Mouse (Mus musculus) forebrain, embryonic 10.5 days (tissue): ENCODE data around the gene Rnf38. TPM values are rescaled to one million over a fixed set of nuclear protein-coding genes. Genes with fewer than 3 reads are reported as not detected.
A peak's percentile ranks its signal among the peaks of the same experiment; 100 is the strongest.

Source experiments
- DNase-seq: peaks from one replicate; pipeline ENCODE4 v3.0.0-alpha.2; 2017; ENCODE audit warnings: low spot score; ENCODE audit errors: extremely low spot score
- H3K27ac ChIP-seq: fragments of 300-500 bp; sonication (generic); 2 replicates; pipeline ENCODE4 v1.5.1; 2016; ENCODE audit warnings: mild to moderate bottlenecking
- H3K27me3 ChIP-seq: fragments of 300-500 bp; sonication (generic); 2 replicates; pipeline ENCODE4 v1.6.1; 2016; ENCODE audit warnings: mild to moderate bottlenecking; ENCODE audit not compliant: poor library complexity, severe bottlenecking
- H3K36me3 ChIP-seq: fragments of 300-500 bp; sonication (generic); replicated peaks from 2 replicates; pipeline ENCODE4 v1.6.1; 2016; ENCODE audit warnings: mild to moderate bottlenecking, moderate library complexity
- H3K4me1 ChIP-seq: fragments of 300-500 bp; sonication (generic); 2 replicates; pipeline ENCODE4 v1.6.1; 2016
- H3K4me3 ChIP-seq: fragments of 300-500 bp; sonication (generic); 2 replicates; pipeline ENCODE4 v1.5.1; 2016; ENCODE audit warnings: mild to moderate bottlenecking, moderate library complexity
- H3K9me3 ChIP-seq: fragments of 300-500 bp; sonication (generic); 2 replicates; pipeline ENCODE4 v1.6.1; 2016; ENCODE audit warnings: mild to moderate bottlenecking, moderate library complexity
- WGBS: fragments of 180-500 bp; shearing (Covaris S2); methylation state at CpG from one replicate; pipeline ENCODE4 v1.1.7; 2016; 5-methylcytosine and 5-hydroxymethylcytosine counted together
- polyA plus RNA-seq: library from polyadenylated mRNA; unstranded; fragments of >200 nt; fragmentation: Nextera tagmentation; extraction: Ambion mirVana; gene quantifications from 2 replicates; pipeline ENCODE4 v1.2.1, GENCODE M21; 2016

Rnf38 gene
- polyA plus RNA-seq, 1 experiment from 2014 or later, result 34.2 TPM

- peak; percentile 73 for DNase-seq
These were observed 13.7 kb upstream of the Rnf38 start for GRCm38 (mm10) chr4:44247051-44247939.

GRCm38 (mm10) chr4:44246285-44246684 is 12.7 kb upstream of the Rnf38 start:
- Histone ChIP-seq H3K27ac (no peak overlapping the region), H3K27me3 (0 out of 2 replicates have a peak, but pooled peaks cover under 1% of the 10 kb centered on the region), H3K4me1 (peaks cover 29% of the 10 kb centered on the region), H3K36me3 (no peaks in the 10 kb centered on the region), H3K9me3 (no peaks in the 10 kb centered on the region), H3K4me3 (no peak overlapping the region)
- no peak for DNase-seq
- 87% methylated on average over 4 of the region's 4 CpGs for WGBS

More at GRCm38 (mm10) chr4:44247051-44247939, 13.7 kb upstream of the Rnf38 start:
- Histone ChIP-seq H3K27ac (peak overlapping the region; percentile 80), H3K4me3 (peak overlapping the region; percentile 33), H3K9me3 (no peaks in the 10 kb centered on the region), H3K27me3 (peaks cover 11% of the 10 kb centered on the region), H3K36me3 (no peaks in the 10 kb centered on the region), H3K4me1 (peaks cover 38% of the 10 kb centered on the region)
- 11% methylated on average over 18 of the region's 18 CpGs for WGBS

GRCm38 (mm10) chr4:44241638-44242037 is 8.0 kb upstream of the Rnf38 start:
- 81% methylated on average over 4 of the region's 4 CpGs for WGBS
- H3K4me3 ChIP-seq, result no peak overlapping the region
- no peak for DNase-seq
- H3K36me3 ChIP-seq, result no peaks in the 10 kb centered on the region
- H3K27ac ChIP-seq, result no peak overlapping the region
- no peaks in the 10 kb centered on the region for H3K4me1 ChIP-seq
- H3K9me3 ChIP-seq, result no peaks in the 10 kb centered on the region
- H3K27me3 ChIP-seq, result no peaks in the 10 kb centered on the region

- WGBS, result 46% methylated on average over 2 of the region's 2 CpGs
These were observed 2.4 kb upstream of the Rnf38 start for GRCm38 (mm10) chr4:44235946-44236345.

GRCm38 (mm10) chr4:44234004-44234866 is 646 bp upstream of the Rnf38 start:
- Histone ChIP-seq H3K36me3 (no peaks in the 10 kb centered on the region), H3K9me3 (no peaks in the 10 kb centered on the region), H3K4me3 (peak overlapping the region; percentile 77), H3K4me1 (peaks cover 43% of the 10 kb centered on the region), H3K27ac (peak overlapping the region; percentile 93), H3K27me3 (no peaks in the 10 kb centered on the region)
- under 1% methylated on average over 41 of the region's 62 CpGs for WGBS
- DNase-seq, result peak; percentile 78

More at GRCm38 (mm10) chr4:44235946-44236345, 2.4 kb upstream of the Rnf38 start:
- H3K27me3 ChIP-seq, result no peaks in the 10 kb centered on the region
- H3K27ac ChIP-seq, result no peak overlapping the region
- no peaks in the 10 kb centered on the region for H3K9me3 ChIP-seq
- H3K36me3 ChIP-seq, result no peaks in the 10 kb centered on the region
- H3K4me3 ChIP-seq, result no peak overlapping the region
- peaks cover 39% of the 10 kb centered on the region for H3K4me1 ChIP-seq
- no peak for DNase-seq

GRCm38 (mm10) chr4:44232771-44233712 is 547 bp downstream of the Rnf38 start:
- Histone ChIP-seq H3K36me3 (no peaks in the 10 kb centered on the region), H3K27ac (peak overlapping the region; percentile 93), H3K9me3 (no peaks in the 10 kb centered on the region), H3K4me1 (peaks cover 54% of the 10 kb centered on the region), H3K27me3 (no peaks in the 10 kb centered on the region), H3K4me3 (peak overlapping the region; percentile 77)
- WGBS, result under 1% methylated on average over 59 of the region's 68 CpGs
- DNase-seq, result peak; percentile 72

GRCm38 (mm10) chr4:44225128-44225527 is 8.5 kb downstream of the Rnf38 start:
- no peak for DNase-seq
- 89% methylated on average over 10 of the region's 10 CpGs for WGBS
- no peaks in the 10 kb centered on the region for H3K27me3 ChIP-seq
- no peaks in the 10 kb centered on the region for H3K36me3 ChIP-seq
- H3K27ac ChIP-seq, result no peak overlapping the region
- peaks cover 48% of the 10 kb centered on the region for H3K4me1 ChIP-seq
- H3K4me3 ChIP-seq, result no peak overlapping the region
- H3K9me3 ChIP-seq, result no peaks in the 10 kb centered on the region

- Histone ChIP-seq H3K27ac (peak overlapping the region; percentile 42), H3K4me1 (peaks cover 46% of the 10 kb centered on the region), H3K4me3 (no peak overlapping the region; the same call in 1 of the 2 replicates), H3K27me3 (no peaks in the 10 kb centered on the region), H3K9me3 (no peaks in the 10 kb centered on the region), H3K36me3 (no peaks in the 10 kb centered on the region)
- WGBS, result 32% methylated on average over 9 of the region's 9 CpGs
- DNase-seq, result peak; percentile 22
These were observed 9.4 kb downstream of the Rnf38 start for GRCm38 (mm10) chr4:44224141-44224540.

- H3K27me3 ChIP-seq, result no peaks in the 10 kb centered on the region
- H3K27ac ChIP-seq, result no peak overlapping the region
- no peaks in the 10 kb centered on the region for H3K36me3 ChIP-seq
- DNase-seq, result no peak
- 72% methylated on average over 4 of the region's 4 CpGs for WGBS
- no peak overlapping the region for H3K4me3 ChIP-seq
- no peaks in the 10 kb centered on the region for H3K9me3 ChIP-seq
- peaks cover 39% of the 10 kb centered on the region for H3K4me1 ChIP-seq
These were observed 10.1 kb downstream of the Rnf38 start for GRCm38 (mm10) chr4:44223444-44223843.

- Histone ChIP-seq H3K27ac (no peak overlapping the region), H3K36me3 (no peaks in the 10 kb centered on the region), H3K4me1 (no peaks in the 10 kb centered on the region), H3K27me3 (no peaks in the 10 kb centered on the region), H3K4me3 (no peak overlapping the region), H3K9me3 (no peaks in the 10 kb centered on the region)
- WGBS, result 73% methylated on average over 10 of the region's 10 CpGs
- no peak for DNase-seq
These were observed 16.7 kb downstream of the Rnf38 start for GRCm38 (mm10) chr4:44216797-44217442.

GRCm38 (mm10) chr4:44199968-44200367 is 33.6 kb downstream of the Rnf38 start:
- Histone ChIP-seq H3K36me3 (no peaks in the 10 kb centered on the region), H3K9me3 (no peaks in the 10 kb centered on the region), H3K4me3 (no peak overlapping the region), H3K27ac (no peak overlapping the region), H3K27me3 (no peaks in the 10 kb centered on the region), H3K4me1 (peaks cover under 1% of the 10 kb centered on the region; the same call in 1 of the 2 replicates)
- DNase-seq, result no peak
- WGBS, result 73% methylated on average over 1 of the region's 1 CpGs
